Mouse (Mus musculus): ENCODE data around the gene Plcb4.

The Plcb4 gene

DNA sequence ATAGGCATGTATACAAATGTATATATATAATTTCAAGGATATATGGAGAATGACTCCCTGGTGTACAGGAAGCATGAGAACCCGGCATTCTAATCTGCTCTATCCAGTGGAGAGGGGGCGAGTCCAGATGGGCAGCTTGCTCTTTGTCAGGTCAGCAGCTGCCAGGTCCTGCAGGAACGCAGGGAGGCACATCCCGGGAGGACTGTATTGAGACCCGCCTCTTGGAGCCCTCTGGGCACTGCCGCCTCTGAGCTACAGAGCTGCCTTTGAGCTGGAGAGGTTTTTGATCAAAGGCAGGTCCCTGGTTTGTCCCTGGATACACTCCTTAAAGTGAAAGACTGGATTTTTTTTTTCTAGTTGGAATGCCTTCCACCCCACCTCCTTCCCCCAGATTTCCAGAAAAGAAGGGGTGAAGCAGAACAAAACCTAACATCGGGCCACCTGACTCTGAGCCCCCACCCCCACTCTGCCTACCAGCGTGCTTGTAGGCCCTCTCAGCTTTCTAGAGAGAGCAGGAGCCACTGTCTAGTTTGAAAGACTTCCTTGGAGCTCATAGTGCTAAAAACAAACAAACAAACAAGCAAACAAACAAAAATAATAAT is 393.0 kb downstream of the Plcb4 start, which contains the start of gene Lamp5:
Lamp5 (plus strand) TSS at position 552 of the 602 bp plus-strand sequence.
- DNase-seq, result no peak

DNA sequence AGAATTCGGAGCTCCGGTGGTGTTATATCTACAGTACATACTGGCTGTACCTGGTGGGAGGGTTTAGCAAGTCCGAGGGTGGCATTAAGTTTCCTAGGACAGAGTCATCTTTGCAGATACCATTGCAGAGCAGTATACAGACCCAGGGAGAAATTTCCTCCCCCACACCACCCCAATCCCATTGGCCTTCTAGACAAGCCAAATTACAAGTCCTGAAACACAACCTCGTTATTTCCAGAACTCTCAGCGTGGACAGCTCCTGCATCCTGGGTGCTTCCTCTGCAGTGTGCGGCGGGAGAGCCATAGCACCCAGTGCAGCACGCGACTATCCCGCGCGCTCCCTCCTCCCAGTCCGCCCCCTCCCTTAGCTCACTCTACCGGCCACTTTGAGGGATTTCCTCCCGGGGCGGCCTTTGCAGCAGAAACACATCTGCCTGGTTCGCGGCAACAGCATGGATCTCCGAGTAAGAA is 399.1 kb downstream of the Plcb4 start:
- peak; percentile 28 for DNase-seq

- no peak for DNase-seq
These were observed 399.6 kb downstream of the Plcb4 start for GRCm38 (mm10) chr2:136058398-136058797.

- DNase-seq, result no peak
These were observed 400.3 kb downstream of the Plcb4 start for GRCm38 (mm10) chr2:136059029-136059669.
